Mouse (Mus musculus): ENCODE results near the gene AU040320. TPM values are rescaled to one million over a fixed set of nuclear protein-coding genes. Genes with fewer than 3 reads are reported as not detected.

The AU040320 gene
- total RNA-seq (2021) = 10 to 100 TPM; 28.6 to 30.6 TPM
- long read RNA-seq, experiment 1, full-length matches to known transcripts = 26 of 33 reads
- long read RNA-seq, experiment 1, partial matches to known transcripts = 2 of 33 reads
- long read RNA-seq, experiment 1, other reads (novel, unspliced or antisense) = 5 of 33 reads
- long read RNA-seq, experiment 2, full-length matches to known transcripts = 22 of 40 reads
- long read RNA-seq, experiment 2, partial matches to known transcripts = 7 of 40 reads
- long read RNA-seq, experiment 2, other reads (novel, unspliced or antisense) = 11 of 40 reads

GRCm38 (mm10) chr4:126753268-126754230, at the start of gene AU040320, which contains the start of gene Ncdn:
Gene AU040320 (plus strand): TSS chr4:126753544.
Gene Ncdn (minus strand): TSS chr4:126753438.
- peak; percentile 95 to 97 for DNase-seq (ENCODE audit: low spot score in 2 of 2)

- DNase-seq (ENCODE audit: low spot score in 2 of 2) = no peak
Measured at GRCm38 (mm10) chr4:126706630-126707438, 46.5 kb upstream of the AU040320 start.

- DNase-seq (ENCODE audit: low spot score in 2 of 2) = no peak
Measured at GRCm38 (mm10) chr4:126707439-126707826, 45.9 kb upstream of the AU040320 start.

- no peak for DNase-seq (ENCODE audit: low spot score in 2 of 2)
Measured at GRCm38 (mm10) chr4:126732111-126732510, 21.2 kb upstream of the AU040320 start.

GRCm38 (mm10) chr4:126732531-126733380, 20.6 kb upstream of the AU040320 start:
- no peak for DNase-seq (ENCODE audit: low spot score in 2 of 2)

GRCm38 (mm10) chr4:126734001-126734603, 19.2 kb upstream of the AU040320 start:
- no peak for DNase-seq (ENCODE audit: low spot score in 2 of 2)

GRCm38 (mm10) chr4:126734700-126735381, 18.5 kb upstream of the AU040320 start:
- DNase-seq (ENCODE audit: low spot score in 2 of 2) = no peak

- DNase-seq (ENCODE audit: low spot score in 2 of 2) = no peak
Measured at GRCm38 (mm10) chr4:126735382-126736000, 17.9 kb upstream of the AU040320 start.

- peak in 1 of 2 experiments; percentile 43 for DNase-seq (ENCODE audit: low spot score in 2 of 2)
Measured at GRCm38 (mm10) chr4:126736001-126736414, 17.3 kb upstream of the AU040320 start, which contains the start of gene Tfap2e. Gene Tfap2e (minus strand): TSS chr4:126736240.

GRCm38 (mm10) chr4:126739966-126740676, 13.2 kb upstream of the AU040320 start:
- no peak for DNase-seq (ENCODE audit: low spot score in 2 of 2)

GRCm38 (mm10) chr4:126741448-126741847, 11.9 kb upstream of the AU040320 start:
- DNase-seq (ENCODE audit: low spot score in 2 of 2) = peak in 1 of 2 experiments; percentile 71

- DNase-seq (ENCODE audit: low spot score in 2 of 2) = no peak
Measured at GRCm38 (mm10) chr4:126742976-126743375, 10.4 kb upstream of the AU040320 start.

- DNase-seq (ENCODE audit: low spot score in 2 of 2) = no peak
Measured at GRCm38 (mm10) chr4:126743713-126744112, 9.6 kb upstream of the AU040320 start.

GRCm38 (mm10) chr4:126744831-126745230, 8.5 kb upstream of the AU040320 start:
- DNase-seq (ENCODE audit: low spot score in 2 of 2) = no peak

GRCm38 (mm10) chr4:126745506-126746193, 7.7 kb upstream of the AU040320 start:
- peak in 1 of 2 experiments; percentile 63 for DNase-seq (ENCODE audit: low spot score in 2 of 2)

- DNase-seq (ENCODE audit: low spot score in 2 of 2) = no peak
Measured at GRCm38 (mm10) chr4:126746194-126746840, 7.0 kb upstream of the AU040320 start.

- no peak for DNase-seq (ENCODE audit: low spot score in 2 of 2)
Measured at GRCm38 (mm10) chr4:126748381-126748780, 5.0 kb upstream of the AU040320 start.
